Comparison of ENCODE assay signal across 21 mouse cellular contexts in the genomic region with DNA sequence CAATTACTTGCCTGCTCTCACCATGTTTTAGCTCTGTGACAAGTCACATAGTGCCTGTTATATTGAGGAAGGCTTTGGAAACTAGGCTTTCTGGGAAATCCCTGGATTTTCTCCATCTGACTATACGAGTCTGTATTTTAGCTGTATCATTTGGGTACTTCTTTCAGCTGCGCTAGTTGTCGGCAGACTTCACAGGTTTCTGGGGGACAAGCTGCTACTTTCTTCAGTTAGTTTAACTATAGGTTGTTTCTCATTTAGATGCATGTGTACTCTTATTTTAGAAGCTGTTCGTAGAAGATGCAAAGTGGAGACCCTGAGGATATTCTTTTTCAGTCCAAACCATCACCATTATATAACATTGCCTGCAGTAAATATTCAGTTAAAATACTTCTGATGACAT.
DNase-seq lines count a peak whose midpoint lies in the region; ATAC-seq and TF ChIP-seq lines count a peak whose summit lies in the region.
"Had no signal": no experiment of that assay in that cellular context is flagged by ENCODE, and none has a peak within 500 bp of the region (broad histone marks: within the 10 kb centered on the region; RNA-seq: fewer than 3 reads in every experiment).

No protein-coding gene starts in this region.

- no peak for TF ChIP-seq POLR2A in cortical plate, adult 2 months (IDR thresholded peaks at IDR 0.05; ENCODE audit: extremely low read depth, insufficient read depth, low read length)

- no peak for DNase-seq in frontal cortex, postnatal 36 days (ENCODE audit: low spot score in 2 of 2)
- DNase-seq in right cerebral cortex, adult 18-20 months: peak; percentile 19
- DNase-seq in right cerebral cortex, adult 2 months (ENCODE audit: low spot score in 2 of 2): no peak
- no peak for DNase-seq in kidney, postnatal 14 days
- no peak for DNase-seq in kidney, postnatal 4 days
- DNase-seq: adrenal gland, adult 2 months; adrenal gland, postnatal 10 days; adrenal gland, postnatal 25 days; cerebellum, adult 11-12 months; cerebellum, adult 2 months; cerebellum, adult 9-10 months; cerebellum, postnatal 10 days; cerebellum, postnatal 25 days; embryo, embryonic 11 days had no signal

- no peak overlapping the region for H3K4me3 ChIP-seq in cortical plate, adult 2 months (ENCODE audit: insufficient read depth, low read length)
- H3K4me3 ChIP-seq: embryonic facial prominence, embryonic 13.5 days; embryonic facial prominence, embryonic 15.5 days; erythroblast, embryonic 14.5 days; forebrain, embryonic 13.5 days; forebrain, embryonic 15.5 days had no signal

- H3K27ac ChIP-seq in cortical plate, adult 2 months (ENCODE audit: insufficient read depth, low read length): peak overlapping the region; percentile 46; the same call in 1 of the 2 replicates
- H3K27ac ChIP-seq: embryonic facial prominence, embryonic 13.5 days; embryonic facial prominence, embryonic 15.5 days; forebrain, embryonic 13.5 days; forebrain, embryonic 15.5 days had no signal

- H3K4me1 ChIP-seq in cortical plate, adult 2 months (ENCODE audit: control insufficient read depth, insufficient read depth, low read length): peaks cover 2% of the 10 kb centered on the region
- H3K4me1 ChIP-seq: embryonic facial prominence, embryonic 13.5 days; embryonic facial prominence, embryonic 15.5 days; forebrain, embryonic 13.5 days; forebrain, embryonic 15.5 days had no signal

- ATAC-seq in frontal cortex, adult (ENCODE audit: low TSS enrichment): peak; percentile 71
- ATAC-seq: forebrain, embryonic 13.5 days; forebrain, embryonic 15.5 days had no signal

- no peak for TF ChIP-seq CTCF in cortical plate, adult 2 months (IDR thresholded peaks at IDR 0.05; ENCODE audit: extremely low read depth, insufficient read depth, low read length)
